Mouse (Mus musculus) heart, embryonic 14.5 days (tissue): Measurements from ENCODE around the gene Trim65. TPM values are rescaled to one million over a fixed set of nuclear protein-coding genes. Genes with fewer than 3 reads are reported as not detected.

ENCODE experiments used
- ATAC-seq: fragments of 200-750 bp; cut with Nextera tagmentation; 2 replicates; pipeline ENCODE4 v1.8.0; 2017; ENCODE audit warnings: low read depth, moderate TSS enrichment; ENCODE audit not compliant: insufficient number of reproducible peaks, insufficient read depth, low FRiP score
- H3K27ac ChIP-seq, 2 experiments: fragments of 200-500 bp in 1 of 2; fragments of 300-500 bp in 1 of 2; sonication (generic) in 1 of 2; replicated peaks in 1 of 2; 2 replicates each; pipeline ENCODE4 v1.5.1; 2012 to 2014; ENCODE audit warnings: low read depth in 2 of 2, low read length in 2 of 2, control low read depth in 1 of 2, mild to moderate bottlenecking in 1 of 2, mixed read lengths in 1 of 2; ENCODE audit not compliant: control insufficient read depth in 1 of 2, insufficient read depth in 1 of 2
- H3K27me3 ChIP-seq: fragments of 300-500 bp; sonication (generic); 2 replicates; pipeline ENCODE4 v1.6.1; 2014; ENCODE audit warnings: mild to moderate bottlenecking, low read length, control low read depth; ENCODE audit not compliant: control insufficient read depth, insufficient read depth
- H3K36me3 ChIP-seq: fragments of 300-500 bp; sonication (generic); 2 replicates; pipeline ENCODE4 v1.6.1; 2014; ENCODE audit warnings: mild to moderate bottlenecking, control low read depth, low read length, mixed read lengths; ENCODE audit not compliant: control insufficient read depth, insufficient read depth
- H3K4me1 ChIP-seq, 2 experiments: fragments of 200-500 bp in 1 of 2; fragments of 300-500 bp in 1 of 2; sonication (generic) in 1 of 2; 2 replicates each; pipeline ENCODE4 v1.6.1; 2012 to 2014; ENCODE audit warnings: low read length in 2 of 2, control low read depth in 1 of 2, mixed read lengths in 1 of 2; ENCODE audit not compliant: control insufficient read depth in 2 of 2, insufficient read depth in 2 of 2
- H3K4me2 ChIP-seq: fragments of 300-500 bp; sonication (generic); 2 replicates; pipeline ENCODE4 v1.6.1; 2014; ENCODE audit warnings: mild to moderate bottlenecking, low read length
- H3K4me3 ChIP-seq, 2 experiments: fragments of 200-500 bp in 1 of 2; fragments of 300-500 bp in 1 of 2; sonication (generic) in 1 of 2; 2 replicates each; pipeline ENCODE4 v1.5.1; 2012 to 2014; ENCODE audit warnings: low read length in 2 of 2, mild to moderate bottlenecking in 2 of 2, control low read depth in 1 of 2, low read depth in 1 of 2, moderate library complexity in 1 of 2; ENCODE audit not compliant: control insufficient read depth in 1 of 2, insufficient read depth in 1 of 2
- H3K9ac ChIP-seq: fragments of 300-500 bp; sonication (generic); 2 replicates; pipeline ENCODE4 v1.6.1; 2014; ENCODE audit warnings: mild to moderate bottlenecking, low read length
- H3K9me3 ChIP-seq: fragments of 300-500 bp; sonication (generic); 2 replicates; pipeline ENCODE4 v1.6.1; 2016; ENCODE audit warnings: low read length, control low read depth; ENCODE audit not compliant: control insufficient read depth
- WGBS: fragments of 180-500 bp; shearing (Covaris S2); extraction: QIAGEN DNeasy Blood & Tissue Kit; methylation state at CpG from one replicate; pipeline ENCODE4 v1.1.7; 2014; 5-methylcytosine and 5-hydroxymethylcytosine counted together
- polyA plus RNA-seq: library from polyadenylated mRNA; unstranded; fragments of >200 nt; fragmentation: Nextera tagmentation; extraction: Ambion mirVana; gene quantifications from 2 replicates; pipeline ENCODE4 v1.2.1, GENCODE M21; 2014

Gene Trim65
- 3.8 and 4.8 TPM in 2 replicates for polyA plus RNA-seq

DNA sequence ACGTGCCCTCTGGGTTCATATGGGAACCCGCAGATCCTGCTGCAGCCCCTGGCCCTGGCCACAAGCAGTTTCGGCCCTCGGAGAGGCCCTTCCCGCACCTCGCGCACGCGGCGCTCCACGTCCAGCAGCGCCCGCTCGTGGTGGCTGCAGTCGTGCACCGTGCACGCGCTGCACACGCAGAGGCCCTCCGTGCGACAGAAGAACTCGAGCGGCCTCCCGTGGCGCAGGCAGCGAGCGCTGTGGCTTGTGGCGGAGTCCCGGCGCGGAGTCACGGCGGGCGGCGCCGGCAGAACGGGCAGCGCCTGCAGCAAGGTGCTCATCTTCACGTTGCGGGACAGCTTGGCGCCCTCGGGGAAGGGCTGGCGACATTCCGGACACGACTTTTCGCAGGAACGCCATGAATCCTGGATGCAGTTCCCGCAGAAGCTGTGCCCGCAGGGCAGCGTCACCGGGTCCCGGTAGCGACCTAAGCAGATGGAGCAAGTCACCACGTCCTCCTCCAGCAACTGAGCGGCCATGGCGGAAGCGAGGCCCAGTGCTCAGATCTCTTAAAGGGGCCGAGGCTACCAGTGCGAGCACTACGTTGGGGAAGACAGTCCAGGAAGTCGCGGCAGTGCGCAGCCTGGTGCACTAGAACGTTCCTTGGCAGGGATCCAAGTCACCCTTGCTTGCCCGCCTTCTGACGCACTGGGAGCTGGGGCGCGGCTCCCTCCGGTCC is at the start of gene Trim65:
TSS of gene Trim65 (minus strand) at position 641 of the 718 bp plus-strand sequence.
- ATAC-seq = peak; percentile 82
- peak within 1 kb of the TSS; percentile 57 to 63 for H3K4me3 ChIP-seq
- peak within 1 kb of the TSS; percentile 81 for H3K9ac ChIP-seq
- under 1% methylated on average over 69 of the region's 69 CpGs for WGBS
- no peaks in the 10 kb centered on the region for H3K9me3 ChIP-seq
- peak within 1 kb of the TSS; percentile 75 for H3K4me2 ChIP-seq
- peaks cover 17 to 31% of the 10 kb centered on the region in 2 experiments for H3K4me1 ChIP-seq
- no peaks in the 10 kb centered on the region for H3K27me3 ChIP-seq
- H3K27ac ChIP-seq = peak within 1 kb of the TSS; percentile 81 to 88
- peaks cover 54% of the 10 kb centered on the region for H3K36me3 ChIP-seq

DNA sequence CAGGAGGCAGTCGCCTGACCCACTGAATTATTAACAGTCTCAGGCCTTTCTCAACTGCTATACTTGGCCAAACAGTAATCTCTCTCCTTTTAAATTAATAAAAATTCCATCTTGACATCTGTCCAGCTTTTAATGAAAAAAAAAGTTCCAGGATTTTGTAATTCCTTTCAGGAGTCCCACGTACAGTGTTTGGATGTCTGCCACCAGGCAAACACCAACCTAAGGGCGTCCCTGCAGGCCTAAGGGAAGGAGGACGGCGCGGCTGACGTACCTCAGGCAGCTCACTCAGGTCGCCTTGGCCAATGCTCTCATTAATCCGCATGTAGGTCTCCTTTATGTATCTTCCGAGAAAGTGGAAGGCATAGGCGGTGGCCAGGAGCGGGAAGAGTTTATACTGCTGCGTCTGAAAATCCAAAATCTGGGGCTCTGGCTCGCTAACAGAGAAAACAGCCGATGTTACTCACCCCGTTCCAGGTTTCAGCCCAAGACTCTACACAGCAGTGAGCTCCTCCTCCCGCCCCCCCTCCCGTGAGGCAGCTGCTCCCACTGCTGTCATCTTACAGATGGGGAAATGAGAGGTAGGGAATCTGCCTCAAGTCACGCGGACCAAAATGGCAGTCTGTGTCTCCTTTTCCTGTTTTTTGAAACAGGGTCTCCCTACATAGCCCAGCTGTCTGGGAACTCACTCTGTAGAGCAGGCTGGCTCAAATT is 47.6 kb upstream of the Trim65 start:
- no peak for ATAC-seq
- Histone ChIP-seq H3K27ac (no peak overlapping the region), H3K4me2 (no peak overlapping the region), H3K4me3 (no peak overlapping the region), H3K9ac (no peak overlapping the region), H3K36me3 (peaks cover 92% of the 10 kb centered on the region), H3K4me1 (no peaks in the 10 kb centered on the region), H3K27me3 (no peaks in the 10 kb centered on the region), H3K9me3 (no peaks in the 10 kb centered on the region)
- WGBS = 89% methylated on average over 20 of the region's 20 CpGs

DNA sequence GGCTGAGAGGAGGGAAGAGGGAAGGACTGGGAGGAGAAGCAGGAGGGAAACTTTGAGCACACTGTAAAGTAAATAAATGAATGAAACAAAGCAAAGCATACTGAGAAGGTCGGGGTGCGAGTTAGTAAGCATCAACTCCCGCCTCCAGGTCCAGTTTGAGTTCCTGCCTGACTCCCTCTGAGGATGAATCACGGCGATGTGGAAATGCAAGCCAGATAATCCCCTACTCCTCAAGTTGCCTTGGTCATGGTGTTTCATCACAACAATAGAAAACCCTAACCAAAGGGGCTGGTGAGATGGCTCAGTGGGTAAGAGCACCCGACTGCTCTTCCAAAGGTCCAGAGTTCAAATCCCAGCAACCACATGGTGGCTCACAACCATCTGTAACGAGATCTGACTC is 45.1 kb upstream of the Trim65 start:
- Histone ChIP-seq H3K27ac (no peak overlapping the region), H3K4me3 (no peak overlapping the region), H3K4me1 (no peaks in the 10 kb centered on the region), H3K9ac (no peak overlapping the region), H3K4me2 (no peak overlapping the region), H3K9me3 (no peaks in the 10 kb centered on the region), H3K36me3 (peaks cover 96% of the 10 kb centered on the region), H3K27me3 (no peaks in the 10 kb centered on the region)
- ATAC-seq = no peak
- WGBS = 86% methylated on average over 7 of the region's 7 CpGs

DNA sequence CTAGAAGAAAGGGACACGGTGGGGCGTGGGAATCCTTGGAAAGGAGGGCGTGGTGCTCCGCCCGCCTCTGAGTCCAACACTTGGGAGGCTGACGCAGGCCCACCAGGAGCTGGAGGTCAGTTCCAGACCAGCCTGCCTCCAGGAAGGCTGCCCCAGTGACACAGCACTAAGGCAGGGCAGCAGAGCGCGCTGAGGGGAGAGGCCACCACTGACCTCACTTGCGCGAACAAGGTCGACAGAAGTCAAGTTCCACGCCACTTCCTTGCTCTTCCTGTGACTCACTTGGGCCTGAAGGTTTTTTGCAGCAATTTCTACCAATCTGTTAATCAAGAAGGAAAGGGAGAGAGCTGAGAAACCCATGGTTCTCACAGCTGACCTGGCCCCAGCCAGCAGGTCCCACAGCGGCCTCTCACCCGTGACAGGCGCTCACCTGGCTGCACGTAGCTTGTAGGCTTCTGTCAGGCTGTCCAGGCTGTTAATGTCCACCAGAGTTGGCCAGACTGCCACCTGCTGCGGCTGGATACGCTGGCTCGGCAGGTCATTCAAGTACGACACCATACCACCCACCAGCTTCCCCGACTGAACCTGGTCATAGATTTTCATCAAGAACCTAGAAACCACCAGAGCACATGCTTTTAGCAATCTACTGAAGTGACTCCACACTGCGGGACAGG is 44.0 kb upstream of the Trim65 start:
- ATAC-seq = no peak
- no peaks in the 10 kb centered on the region for H3K27me3 ChIP-seq
- no peak overlapping the region for H3K4me3 ChIP-seq
- H3K4me1 ChIP-seq = no peaks in the 10 kb centered on the region
- H3K36me3 ChIP-seq = peaks cover 90% of the 10 kb centered on the region
- H3K4me2 ChIP-seq = no peak overlapping the region
- no peak overlapping the region for H3K9ac ChIP-seq
- H3K27ac ChIP-seq = no peak overlapping the region
- WGBS = 87% methylated on average over 22 of the region's 22 CpGs
- no peaks in the 10 kb centered on the region for H3K9me3 ChIP-seq

DNA sequence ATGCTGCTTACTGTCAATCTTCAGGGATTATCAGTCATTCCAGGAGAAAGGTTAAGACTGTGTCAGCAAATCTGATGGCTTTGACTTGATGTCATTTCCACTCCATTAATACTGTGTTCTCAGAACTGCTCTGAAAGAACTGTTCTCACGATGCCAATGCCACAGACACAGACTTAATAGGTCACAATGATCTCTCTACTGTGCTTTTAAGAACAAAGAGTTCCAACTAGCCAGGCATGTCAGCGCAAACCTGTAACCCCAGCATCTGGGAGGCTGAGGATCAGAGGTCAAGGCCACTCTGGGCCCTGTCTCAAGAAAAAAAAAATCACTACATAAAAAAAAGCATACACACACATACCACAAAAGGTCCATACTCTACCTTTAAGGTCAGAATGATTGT is 41.0 kb upstream of the Trim65 start:
- Histone ChIP-seq H3K27me3 (no peaks in the 10 kb centered on the region), H3K4me2 (no peak overlapping the region), H3K9me3 (no peaks in the 10 kb centered on the region), H3K4me1 (peaks cover under 1 to 2% of the 10 kb centered on the region in 2 experiments; a peak in 3 of 4 replicates), H3K9ac (no peak overlapping the region), H3K4me3 (no peak overlapping the region), H3K36me3 (peaks cover 63% of the 10 kb centered on the region), H3K27ac (no peak overlapping the region)
- 91% methylated on average over 2 of the region's 2 CpGs for WGBS
- ATAC-seq = no peak

DNA sequence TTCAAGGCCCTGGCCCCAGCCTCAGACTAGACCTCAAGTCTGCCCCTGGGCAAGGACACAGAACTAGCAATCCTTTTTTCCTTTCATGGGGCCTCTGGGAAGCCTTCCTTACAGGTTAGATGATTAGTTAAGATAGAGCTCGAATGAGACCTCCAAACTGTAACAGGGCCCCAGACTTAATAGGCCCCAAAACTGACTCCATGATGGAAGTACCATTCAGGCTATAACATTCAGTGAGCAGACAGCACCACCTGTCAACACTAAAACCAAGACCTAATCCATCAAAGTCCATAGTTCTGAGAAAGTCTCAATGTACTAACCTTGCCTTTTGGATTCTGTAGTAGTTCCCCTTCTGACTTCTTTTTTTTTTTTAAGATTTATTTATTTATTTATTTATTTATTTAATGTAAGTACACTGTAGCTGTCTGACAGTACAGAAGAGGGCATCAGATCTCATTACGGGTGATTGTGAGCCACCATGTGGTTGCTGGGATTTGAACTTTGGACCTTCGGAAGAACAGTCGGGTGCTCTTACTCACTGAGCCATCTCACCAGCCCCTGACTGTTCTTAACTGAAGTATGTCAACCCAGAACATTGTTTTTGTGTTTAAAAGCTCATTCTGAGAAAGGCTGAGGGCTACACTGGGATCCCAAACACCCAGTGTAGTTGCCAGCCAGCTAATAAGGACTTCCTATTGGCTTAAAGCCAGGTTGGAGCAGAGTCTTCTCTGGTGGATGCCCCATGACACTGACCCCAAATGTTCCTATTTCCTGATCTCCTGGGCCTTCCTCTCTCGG is 39.3 kb upstream of the Trim65 start:
- 80% methylated on average over 5 of the region's 5 CpGs for WGBS
- Histone ChIP-seq H3K4me1 (peaks cover 8% of the 10 kb centered on the region in 2 experiments), H3K27ac (no peak overlapping the region), H3K27me3 (no peaks in the 10 kb centered on the region), H3K9ac (no peak overlapping the region), H3K4me3 (no peak overlapping the region), H3K9me3 (no peaks in the 10 kb centered on the region), H3K36me3 (peaks cover 46% of the 10 kb centered on the region), H3K4me2 (no peak overlapping the region)
- ATAC-seq = no peak

DNA sequence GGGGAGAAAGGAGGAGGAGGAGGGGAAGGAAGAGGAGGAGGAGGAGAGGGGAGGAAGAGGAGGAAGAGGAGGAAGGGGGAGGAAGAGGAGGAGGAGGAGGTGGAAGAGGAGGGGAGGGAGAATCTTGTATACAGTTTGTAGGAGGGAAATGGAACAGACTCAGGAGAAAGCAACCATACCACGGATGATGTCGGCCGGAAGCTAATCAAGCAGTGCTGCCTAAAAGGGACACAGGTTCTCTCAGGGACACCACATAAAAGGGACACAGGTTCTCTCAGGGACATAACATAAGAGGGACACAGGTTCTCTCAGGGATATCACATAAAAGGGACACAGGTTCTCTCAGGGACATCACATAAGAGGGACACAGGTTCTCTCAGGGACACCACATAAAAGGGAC is 38.3 kb upstream of the Trim65 start:
- H3K27ac ChIP-seq = no peak overlapping the region
- no peaks in the 10 kb centered on the region for H3K9me3 ChIP-seq
- H3K27me3 ChIP-seq = no peaks in the 10 kb centered on the region
- ATAC-seq = no peak
- no peak overlapping the region for H3K4me2 ChIP-seq
- peaks cover 8% of the 10 kb centered on the region in 2 experiments for H3K4me1 ChIP-seq
- H3K4me3 ChIP-seq = no peak overlapping the region
- H3K9ac ChIP-seq = no peak overlapping the region
- 79% methylated on average over 3 of the region's 3 CpGs for WGBS
- peaks cover 41% of the 10 kb centered on the region for H3K36me3 ChIP-seq
